Mouse (Mus musculus) kidney, postnatal 10 days (tissue): ENCODE results near the gene Sgcd.

Experiments used
- DNase-seq: peaks from one replicate; pipeline ENCODE4 v3.0.0; 2021; ENCODE audit warnings: mixed read lengths

The Sgcd gene

DNA sequence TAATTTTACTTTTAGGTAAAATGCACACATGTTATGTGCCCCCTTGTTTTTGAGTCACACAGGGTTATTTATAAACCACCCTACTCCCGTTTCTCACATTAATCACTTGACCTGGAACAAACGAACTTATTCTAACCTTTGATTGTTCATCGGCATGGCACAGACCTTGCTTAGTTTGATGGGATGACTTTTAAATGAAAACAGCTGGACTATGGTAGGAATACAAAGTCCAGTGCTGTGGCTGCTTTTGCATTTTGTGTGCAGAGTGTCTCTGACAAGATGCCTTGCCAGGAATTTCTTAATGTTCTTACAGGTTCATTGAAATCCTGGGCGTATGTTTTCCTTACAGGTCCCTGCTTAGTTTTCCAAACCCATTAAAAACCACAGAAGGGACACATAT is 1049.5 kb downstream of the Sgcd start:
- DNase-seq, result no peak

DNA sequence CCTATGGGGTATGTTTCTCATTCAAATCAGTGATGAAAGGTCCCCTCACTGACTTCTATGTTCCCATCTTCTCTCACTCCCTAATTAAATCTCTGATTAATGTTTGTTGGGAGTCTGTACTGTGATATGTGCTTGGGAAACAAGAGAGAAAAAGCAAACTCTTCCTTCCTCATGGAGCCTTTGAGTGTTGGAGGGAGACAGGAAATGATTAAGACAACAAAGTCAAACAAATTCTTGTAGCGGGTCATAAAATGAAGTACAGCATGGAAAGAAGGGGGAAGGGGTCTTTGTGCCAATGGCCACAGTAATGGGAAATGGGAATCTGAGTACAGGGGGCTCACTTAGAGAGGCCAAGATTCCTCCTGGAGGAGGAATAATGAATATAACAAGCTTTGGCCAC is 1063.8 kb downstream of the Sgcd start:
- DNase-seq, result no peak

DNA sequence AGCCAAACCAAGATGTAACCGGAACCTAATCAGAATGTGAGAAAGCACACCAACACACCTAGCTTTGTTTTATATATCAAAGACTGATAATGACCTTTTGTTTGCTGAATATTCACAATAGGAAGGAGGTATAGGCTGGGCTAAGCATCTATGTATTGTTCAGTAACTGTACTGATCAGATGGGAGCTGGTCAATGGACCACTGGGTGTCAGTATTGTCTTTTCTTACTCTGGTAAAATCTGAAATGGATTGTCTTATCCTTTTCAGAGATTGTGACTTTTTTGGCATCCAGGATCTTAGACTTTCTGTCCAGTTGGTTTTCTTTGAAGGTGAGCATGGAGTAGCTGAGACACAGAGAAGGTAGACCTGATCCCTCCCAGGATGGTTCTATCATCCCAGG is 1068.5 kb downstream of the Sgcd start:
- no peak for DNase-seq

DNA sequence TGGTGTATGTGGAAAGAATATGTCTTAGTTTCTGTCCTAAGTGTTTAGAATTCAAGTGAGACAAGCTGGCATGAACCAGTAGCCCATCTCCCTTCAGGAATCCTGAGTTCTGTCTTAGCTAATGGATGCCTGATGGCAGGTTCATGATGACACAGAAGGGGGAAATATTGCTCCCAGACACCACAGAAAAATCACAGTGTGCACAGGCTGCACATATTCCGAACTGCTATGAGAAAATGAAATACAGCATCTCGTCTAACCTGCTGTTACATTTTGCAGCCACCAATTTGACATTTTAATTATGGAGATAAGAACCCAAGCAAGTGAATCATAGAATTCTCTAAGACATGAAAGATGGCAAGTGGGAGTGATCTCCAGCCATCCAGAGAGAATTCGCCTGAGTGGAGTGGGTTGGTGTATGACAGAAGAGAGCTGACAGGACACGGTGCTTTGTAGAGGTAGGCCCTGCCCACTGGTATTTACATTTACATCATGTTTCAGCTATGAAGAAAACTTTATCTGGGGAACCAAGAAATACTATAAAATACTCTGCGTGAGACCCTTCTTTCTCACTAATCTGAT is 1076.0 kb downstream of the Sgcd start:
- no peak for DNase-seq

GRCm38 (mm10) chr11:46904281-46904680 is 1084.5 kb downstream of the Sgcd start:
- DNase-seq, result no peak

- DNase-seq, result no peak
These were observed 1099.7 kb downstream of the Sgcd start for GRCm38 (mm10) chr11:46889093-46889492.

- DNase-seq, result no peak
These were observed 1106.3 kb downstream of the Sgcd start for GRCm38 (mm10) chr11:46882456-46882855.

DNA sequence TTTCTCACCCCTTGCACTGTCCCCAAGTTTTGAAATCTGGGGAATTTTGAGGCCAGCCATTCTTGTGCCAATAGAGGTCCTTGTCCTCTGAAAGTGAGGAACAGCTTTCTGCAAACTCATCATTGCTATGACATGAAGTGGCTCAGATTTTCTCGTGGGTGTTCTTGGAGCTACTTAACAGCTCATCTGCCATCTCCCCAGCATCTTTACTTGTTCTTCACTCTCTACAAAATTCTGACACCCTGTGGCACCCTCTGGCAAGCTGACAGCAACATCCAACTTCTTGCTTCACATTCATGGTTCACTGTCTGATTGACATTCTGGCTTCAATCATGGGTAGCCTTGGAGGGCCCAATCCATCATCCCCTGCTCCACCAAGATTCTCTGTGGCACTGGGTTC is 1113.0 kb downstream of the Sgcd start:
- no peak for DNase-seq

DNA sequence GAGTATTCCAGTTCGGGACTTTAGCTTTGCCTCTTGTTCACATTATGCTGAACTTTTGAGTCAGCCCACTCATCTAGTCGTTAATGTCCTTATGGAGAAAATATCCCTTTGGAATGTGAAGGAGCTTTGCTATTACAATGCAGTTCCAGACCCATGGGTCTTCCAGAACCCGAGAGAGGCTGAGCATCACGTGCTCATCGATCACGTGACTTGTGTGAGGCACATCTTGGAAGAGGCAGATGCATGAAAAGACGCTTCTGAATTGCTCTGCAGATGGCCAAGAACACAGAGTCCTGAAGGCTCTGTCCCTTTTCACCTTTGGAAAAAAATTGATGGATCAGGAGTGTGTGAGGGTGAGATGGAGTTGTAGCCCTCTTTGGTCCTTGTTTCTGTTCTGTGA is 1120.2 kb downstream of the Sgcd start:
- no peak for DNase-seq

DNA sequence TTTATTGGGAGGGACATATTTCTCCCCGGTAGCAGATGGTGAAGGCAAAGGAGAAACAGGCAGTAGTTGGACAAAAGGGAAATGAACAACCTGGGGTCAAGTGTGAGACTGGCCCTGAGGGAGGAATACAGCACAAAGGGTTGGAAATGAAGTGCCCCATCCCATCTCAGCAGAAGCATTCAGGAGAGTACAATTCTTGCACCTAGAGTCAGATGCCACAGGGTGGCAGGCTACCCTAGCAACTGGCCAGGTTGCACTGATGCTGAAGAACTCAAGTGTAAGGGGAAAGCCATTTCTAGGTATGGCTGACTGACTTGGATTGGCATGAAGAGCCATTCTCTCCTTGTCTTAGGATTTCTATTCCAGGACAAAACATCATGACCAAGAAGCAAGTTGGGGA is 1124.0 kb downstream of the Sgcd start:
- peak; percentile 35 for DNase-seq

GRCm38 (mm10) chr11:46848221-46848971 is 1140.4 kb downstream of the Sgcd start:
- DNase-seq, result peak; percentile 39

DNA sequence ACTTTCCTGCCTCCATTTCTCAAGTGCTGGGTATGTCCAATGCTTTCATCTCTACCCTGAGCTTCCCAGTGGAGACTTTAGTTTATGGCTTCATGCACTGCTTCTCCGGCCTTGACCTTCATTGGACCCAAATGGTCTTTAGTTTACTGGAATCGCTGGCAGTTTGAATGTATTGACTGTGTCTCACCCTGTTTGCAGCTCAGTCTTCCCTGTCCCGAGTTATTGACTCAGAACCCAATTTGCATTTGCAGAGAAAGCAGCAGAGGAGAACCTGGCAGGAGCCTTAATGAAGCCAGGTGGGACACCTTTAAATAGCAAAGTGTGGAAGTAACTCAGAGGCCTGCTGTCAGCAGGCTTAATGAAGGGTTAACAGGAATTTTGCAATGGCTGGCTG is 1140.9 kb downstream of the Sgcd start:
- no peak for DNase-seq

- DNase-seq, result peak; percentile 32
These were observed 1142.1 kb downstream of the Sgcd start for GRCm38 (mm10) chr11:46846661-46847060.
